Mouse (Mus musculus) C2C12 (cell line): ENCODE results near the gene Rarb. TPM values are rescaled to one million over a fixed set of nuclear protein-coding genes. Genes with fewer than 3 reads are reported as not detected.

Source experiments
- H3K27me3 ChIP-seq: one replicate; pipeline ENCODE4 v1.6.1; 2011; ENCODE audit not compliant: control insufficient read depth, insufficient read depth, insufficient read length
- H3K36me3 ChIP-seq: one replicate; pipeline ENCODE4 v1.6.1; 2011; ENCODE audit not compliant: control insufficient read depth, insufficient read depth
- H3K4me3 ChIP-seq: one replicate; pipeline ENCODE4 v1.5.1; 2011; ENCODE audit warnings: mild to moderate bottlenecking, control low read depth; ENCODE audit not compliant: poor library complexity, insufficient read depth, severe bottlenecking
- H3K79me2 ChIP-seq: one replicate; pipeline ENCODE4 v1.6.1; 2011; ENCODE audit not compliant: control insufficient read depth, insufficient read depth
- H3K79me3 ChIP-seq: one replicate; pipeline ENCODE4 v1.6.1; 2011; ENCODE audit warnings: low read depth, control low read depth
- H3ac ChIP-seq: one replicate; pipeline ENCODE3; 2011; ENCODE audit warnings: low read depth; ENCODE audit not compliant: control insufficient read depth, insufficient read length
- CEBPB ChIP-seq: IDR thresholded peaks from one replicate; pipeline ENCODE4 v1.6.1; 2011; ENCODE audit warnings: low read depth, mild to moderate bottlenecking, control low read depth, moderate library complexity
- CTCF ChIP-seq: IDR thresholded peaks from one replicate; pipeline ENCODE4 v1.5.1; 2011; ENCODE audit not compliant: control insufficient read depth, insufficient read depth, insufficient read length
- FOSL1 ChIP-seq: IDR thresholded peaks from one replicate; pipeline ENCODE4 v1.8.0; 2011; ENCODE audit warnings: mild to moderate bottlenecking, low read length; ENCODE audit not compliant: poor library complexity, insufficient read depth, severe bottlenecking
- MAX ChIP-seq: IDR thresholded peaks from one replicate; pipeline ENCODE4 v1.6.1; 2011; ENCODE audit warnings: mild to moderate bottlenecking, control low read depth
- MYOD1 ChIP-seq: IDR thresholded peaks from one replicate; pipeline ENCODE4 v1.6.1; 2011; ENCODE audit warnings: low read depth; ENCODE audit not compliant: control insufficient read depth, insufficient read length
- MYOG ChIP-seq: IDR thresholded peaks from one replicate; pipeline ENCODE4 v1.6.1; 2011; ENCODE audit not compliant: control insufficient read depth, insufficient read length; ENCODE audit errors: extremely low read depth
- USF1 ChIP-seq: IDR thresholded peaks from one replicate; pipeline ENCODE4 v1.6.1; 2011; ENCODE audit warnings: low read depth, mild to moderate bottlenecking, control low read depth, moderate library complexity
- polyA plus RNA-seq: library from polyadenylated mRNA; unstranded; fragments of >200 nt; fragmentation: generic; extraction: Trizol; gene quantifications from one replicate; pipeline ENCODE4 v1.2.1, GENCODE M21; 2012; ENCODE audit warnings: missing spikeins

Gene Rarb
- polyA plus RNA-seq, 1 experiment: 0.06 TPM

DNA sequence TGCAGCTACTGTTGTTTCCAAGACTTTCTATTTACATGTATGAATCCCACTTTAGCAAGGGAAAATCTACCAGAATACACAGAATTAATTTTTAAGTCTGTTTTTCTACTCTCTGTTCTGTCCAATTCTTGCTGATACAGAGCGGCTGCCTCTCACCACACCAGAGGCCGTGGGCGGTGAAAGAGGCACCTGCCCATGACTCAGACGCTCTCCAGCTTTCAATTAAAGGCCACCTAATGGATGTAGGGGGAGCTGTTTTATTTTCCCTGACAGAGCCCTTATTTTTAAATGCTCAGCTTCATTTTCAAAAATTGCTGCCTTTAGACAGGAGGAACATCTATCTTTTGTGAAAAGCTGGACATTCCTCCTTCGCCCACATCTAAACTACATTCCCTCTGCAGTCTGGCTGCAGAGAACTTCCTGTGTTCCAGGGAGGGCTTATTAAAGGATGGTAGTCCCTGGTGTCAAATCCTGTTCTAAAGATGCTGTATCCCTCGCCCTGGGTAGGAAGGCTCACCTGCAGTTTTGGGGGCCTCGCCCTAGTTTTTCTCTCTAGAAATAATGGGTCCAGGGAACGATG is 299.3 kb downstream of the Rarb start:
- TF ChIP-seq MAX (no peak), CTCF (no peak), MYOG (no peak), FOSL1 (no peak), CEBPB (no peak), USF1 (no peak), MYOD1 (no peak)
- Histone ChIP-seq H3ac (no peak overlapping the region), H3K4me3 (no peak overlapping the region), H3K27me3 (no peaks in the 10 kb centered on the region), H3K79me3 (no peaks in the 10 kb centered on the region), H3K36me3 (no peaks in the 10 kb centered on the region), H3K79me2 (no peaks in the 10 kb centered on the region)

DNA sequence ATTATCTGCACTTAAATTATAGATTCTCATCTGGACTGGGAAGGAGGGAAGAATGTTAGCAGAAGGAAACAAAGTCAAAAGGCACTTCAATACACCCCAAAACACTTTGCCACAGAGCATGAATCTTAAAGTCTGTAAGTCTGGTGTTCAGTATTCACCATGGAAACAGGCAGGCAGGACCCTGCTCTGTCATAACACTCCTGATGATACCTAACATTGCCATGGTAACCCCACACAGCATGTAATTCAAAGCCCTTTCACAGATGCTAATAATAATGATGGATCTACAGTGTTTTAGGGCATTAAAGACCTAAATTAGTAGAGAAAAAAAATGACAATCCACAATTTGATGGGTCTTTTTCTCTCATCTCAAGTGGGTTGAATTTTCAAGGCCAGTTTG is 301.0 kb downstream of the Rarb start:
- no peak for TF ChIP-seq USF1
- TF ChIP-seq MAX: no peak
- TF ChIP-seq MYOG: no peak
- no peak for TF ChIP-seq CEBPB
- no peak for TF ChIP-seq CTCF
- TF ChIP-seq FOSL1: no peak
- no peak for TF ChIP-seq MYOD1
- Histone ChIP-seq H3K27me3 (no peaks in the 10 kb centered on the region), H3K4me3 (no peak overlapping the region), H3K79me3 (no peaks in the 10 kb centered on the region), H3K79me2 (no peaks in the 10 kb centered on the region), H3ac (no peak overlapping the region), H3K36me3 (no peaks in the 10 kb centered on the region)

DNA sequence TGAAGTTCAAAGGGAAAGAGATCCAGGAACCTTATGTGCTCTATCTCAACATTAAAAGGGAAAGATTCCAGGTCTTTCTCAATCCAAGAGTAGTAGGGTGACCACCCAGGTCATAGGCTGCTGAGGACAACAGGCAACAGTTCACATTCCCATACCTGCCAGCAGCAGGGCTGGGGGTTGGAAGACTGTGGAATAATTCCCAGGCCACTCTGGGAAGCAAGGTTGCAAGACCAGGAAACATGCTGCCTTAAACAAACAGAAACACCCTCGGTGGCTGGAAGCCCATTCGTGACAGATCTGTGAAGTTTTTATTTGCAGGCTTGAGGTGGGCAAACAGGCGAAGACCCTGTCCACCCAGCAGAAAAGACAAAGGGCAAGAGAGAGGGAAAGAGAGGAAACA is 303.2 kb downstream of the Rarb start:
- Histone ChIP-seq H3ac (no peak overlapping the region), H3K27me3 (no peaks in the 10 kb centered on the region), H3K79me3 (no peaks in the 10 kb centered on the region), H3K79me2 (no peaks in the 10 kb centered on the region), H3K36me3 (no peaks in the 10 kb centered on the region), H3K4me3 (no peak overlapping the region)
- TF ChIP-seq MYOD1 (no peak), CEBPB (no peak), CTCF (no peak), MYOG (no peak), USF1 (no peak), FOSL1 (no peak), MAX (no peak)

- no peak overlapping the region for H3K4me3 ChIP-seq
- H3K36me3 ChIP-seq: no peaks in the 10 kb centered on the region
- no peaks in the 10 kb centered on the region for H3K79me2 ChIP-seq
- H3K27me3 ChIP-seq: no peaks in the 10 kb centered on the region
- H3K79me3 ChIP-seq: no peaks in the 10 kb centered on the region
- TF ChIP-seq MYOG (no peak), MAX (no peak), CTCF (no peak), CEBPB (no peak), FOSL1 (no peak), MYOD1 (no peak), USF1 (no peak)
- no peak overlapping the region for H3ac ChIP-seq
Observed at GRCm38 (mm10) chr14:16510574-16510973, 308.4 kb downstream of the Rarb start.

- no peaks in the 10 kb centered on the region for H3K79me2 ChIP-seq
- no peak overlapping the region for H3ac ChIP-seq
- no peak overlapping the region for H3K4me3 ChIP-seq
- TF ChIP-seq CTCF (no peak), FOSL1 (no peak), USF1 (no peak), MAX (no peak)
- H3K36me3 ChIP-seq: no peaks in the 10 kb centered on the region
- no peaks in the 10 kb centered on the region for H3K27me3 ChIP-seq
- no peaks in the 10 kb centered on the region for H3K79me3 ChIP-seq
Observed at GRCm38 (mm10) chr14:16509825-16510224, 309.1 kb downstream of the Rarb start.

- H3K36me3 ChIP-seq: no peaks in the 10 kb centered on the region
- H3K4me3 ChIP-seq: no peak overlapping the region
- TF ChIP-seq CEBPB (no peak), MYOG (no peak), MYOD1 (no peak), USF1 (no peak), MAX (no peak), FOSL1 (no peak), CTCF (no peak)
- no peaks in the 10 kb centered on the region for H3K27me3 ChIP-seq
- no peaks in the 10 kb centered on the region for H3K79me2 ChIP-seq
- no peaks in the 10 kb centered on the region for H3K79me3 ChIP-seq
- no peak overlapping the region for H3ac ChIP-seq
Observed at GRCm38 (mm10) chr14:16508760-16509159, 310.2 kb downstream of the Rarb start.
